Mouse (Mus musculus) liver, adult 2 months (tissue): ENCODE measurements around the gene Med23.

Source experiments
- CTCF ChIP-seq: fragments of 200-500 bp; IDR thresholded peaks from 2 replicates; pipeline ENCODE4 v1.5.1; 2011; ENCODE audit warnings: low read depth, low read length, control low read depth
- POLR2A ChIP-seq: fragments of 200-500 bp; IDR thresholded peaks from 2 replicates; pipeline ENCODE4 v1.6.1; 2011; ENCODE audit warnings: low read length, control low read depth; ENCODE audit not compliant: insufficient read depth; ENCODE audit errors: extremely low read depth

DNA sequence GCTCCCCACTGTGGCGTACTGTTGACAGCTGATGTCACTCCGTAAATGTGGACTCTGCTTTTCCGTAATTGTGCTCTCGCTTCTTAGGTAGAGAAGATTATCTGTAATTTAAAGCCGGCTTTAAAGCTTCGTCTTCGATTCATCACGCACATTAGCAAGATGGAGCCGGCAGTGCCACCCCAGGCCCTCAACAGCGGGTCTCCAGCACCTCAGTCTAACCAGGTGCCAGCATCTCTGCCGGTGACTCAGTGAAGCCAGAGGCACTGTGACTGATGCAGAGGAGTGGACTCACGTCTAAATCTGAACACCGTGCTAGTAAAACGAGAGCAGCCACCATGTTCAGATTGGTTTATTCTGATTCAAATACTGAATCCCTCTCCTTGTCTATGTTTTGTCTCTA is 42.8 kb downstream of the Med23 start:
- no peak for TF ChIP-seq CTCF
- TF ChIP-seq POLR2A = no peak
